Mouse (Mus musculus): Measurements from ENCODE around the gene Khdrbs1. TPM values are rescaled to one million over a fixed set of nuclear protein-coding genes. Genes with fewer than 3 reads are reported as not detected.
A peak's percentile ranks its signal among the peaks of the same experiment; 100 is the strongest.
"Not testable (repeated sequence)": the region's sequence is repeated elsewhere in the genome, so short reads cannot be mapped to it uniquely, and the experiment has no call there.

Gene Khdrbs1
- total RNA-seq (2021), result 10 to 100 TPM; 66.0 to 83.9 TPM
- long read RNA-seq, experiment 1, transcript Khdrbs1-201 (9 exons, 3,738 nt), result major isoform, 88 of 107 reads
- long read RNA-seq, experiment 1, partial matches to known transcripts, result 5 of 107 reads
- long read RNA-seq, experiment 1, other reads (novel, unspliced or antisense), result 12 of 107 reads
- long read RNA-seq, experiment 2, transcript Khdrbs1-201 (9 exons, 3,738 nt), result major isoform, 17 of 24 reads
- long read RNA-seq, experiment 2, partial matches to known transcripts, result 1 of 24 reads
- long read RNA-seq, experiment 2, other reads (novel, unspliced or antisense), result 4 of 24 reads

GRCm38 (mm10) chr4:129742232-129743009 is at the start of gene Khdrbs1:
Khdrbs1 (minus strand) TSS chr4:129742303.
- DNase-seq, result peak; percentile 98

GRCm38 (mm10) chr4:129791399-129791798 is 49.3 kb upstream of the Khdrbs1 start:
- DNase-seq, result no peak

- peak; percentile 64 to 65 for DNase-seq
Observed at GRCm38 (mm10) chr4:129790475-129790874, 48.4 kb upstream of the Khdrbs1 start.

- DNase-seq, result no peak
Observed at GRCm38 (mm10) chr4:129789635-129790034, 47.5 kb upstream of the Khdrbs1 start.

- peak in 1 of 2 experiments; percentile 37 for DNase-seq
Observed at GRCm38 (mm10) chr4:129788693-129789092, 46.6 kb upstream of the Khdrbs1 start.

- DNase-seq, result peak; percentile 67 to 79
Observed at GRCm38 (mm10) chr4:129785178-129785577, 43.1 kb upstream of the Khdrbs1 start.

GRCm38 (mm10) chr4:129783506-129783905 is 41.4 kb upstream of the Khdrbs1 start:
- DNase-seq, result no peak

- no peak for DNase-seq
Observed at GRCm38 (mm10) chr4:129782857-129783331, 40.8 kb upstream of the Khdrbs1 start.

- DNase-seq, result peak; percentile 57 to 70
Observed at GRCm38 (mm10) chr4:129781881-129782675, 40.0 kb upstream of the Khdrbs1 start.

- DNase-seq, result peak in 1 of 2 experiments; percentile 28
Observed at GRCm38 (mm10) chr4:129771672-129772521, 29.8 kb upstream of the Khdrbs1 start.

GRCm38 (mm10) chr4:129771314-129771671 is 29.2 kb upstream of the Khdrbs1 start:
- DNase-seq, result no peak

- DNase-seq, result no peak
Observed at GRCm38 (mm10) chr4:129770600-129770999, 28.5 kb upstream of the Khdrbs1 start.

GRCm38 (mm10) chr4:129768742-129769141 is 26.6 kb upstream of the Khdrbs1 start:
- not testable (repeated sequence) for DNase-seq

- no peak for DNase-seq
Observed at GRCm38 (mm10) chr4:129767782-129768181, 25.7 kb upstream of the Khdrbs1 start.

- no peak for DNase-seq
Observed at GRCm38 (mm10) chr4:129765351-129765750, 23.2 kb upstream of the Khdrbs1 start.

GRCm38 (mm10) chr4:129762496-129762895 is 20.4 kb upstream of the Khdrbs1 start:
- DNase-seq, result not testable (repeated sequence)

GRCm38 (mm10) chr4:129761606-129762005 is 19.5 kb upstream of the Khdrbs1 start:
- no peak for DNase-seq

- DNase-seq, result no peak
Observed at GRCm38 (mm10) chr4:129755455-129755854, 13.4 kb upstream of the Khdrbs1 start.

- no peak for DNase-seq
Observed at GRCm38 (mm10) chr4:129754742-129755141, 12.6 kb upstream of the Khdrbs1 start.

- DNase-seq, result no peak
Observed at GRCm38 (mm10) chr4:129750430-129750829, 8.3 kb upstream of the Khdrbs1 start.

GRCm38 (mm10) chr4:129746591-129746990 is 4.5 kb upstream of the Khdrbs1 start:
- DNase-seq, result no peak
